Mouse (Mus musculus): ENCODE measurements at regions not wholly inside any gene's neighbourhood (a gene's known extent, or its start where the extent isn't known, plus 50 kb on each side); places are given as distances from the start of the nearest gene placed in this dataset.
"Not testable (repeated sequence)": the region's sequence is repeated elsewhere in the genome, so short reads cannot be mapped to it uniquely, and the experiment has no call there.

DNA sequence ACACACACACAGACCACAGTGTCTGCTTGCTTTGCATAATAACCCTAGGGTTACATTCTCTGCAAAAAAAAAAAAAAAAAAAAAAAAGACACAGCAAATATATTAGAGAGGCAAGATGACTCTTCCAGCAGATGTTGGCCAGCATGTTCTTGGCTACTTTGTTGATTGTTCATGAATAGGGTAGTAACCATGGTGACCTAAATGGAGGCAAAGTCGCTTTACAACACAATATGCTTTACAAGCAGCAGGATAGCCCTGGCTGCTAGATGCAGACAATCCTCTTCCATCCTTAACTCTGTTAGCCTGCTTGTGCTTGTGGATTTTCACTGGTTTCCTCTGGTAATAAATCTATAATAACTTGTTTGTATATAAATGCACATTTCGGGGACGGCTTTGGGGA is 292.5 kb upstream of the Oprm1 start:
- no peaks in the 10 kb centered on the region for H3K36me3 ChIP-seq
- no peaks in the 10 kb centered on the region for H3K27me3 ChIP-seq (ENCODE audit: insufficient read depth, poor library complexity, severe bottlenecking)
- H3K27ac ChIP-seq = no peak overlapping the region
- 68% methylated on average over 3 of the region's 3 CpGs for WGBS
- no peaks in the 10 kb centered on the region for H3K9me3 ChIP-seq
- no peak for DNase-seq (ENCODE audit: low spot score)
- no peak overlapping the region for H3K4me3 ChIP-seq
- H3K4me1 ChIP-seq = no peaks in the 10 kb centered on the region

DNA sequence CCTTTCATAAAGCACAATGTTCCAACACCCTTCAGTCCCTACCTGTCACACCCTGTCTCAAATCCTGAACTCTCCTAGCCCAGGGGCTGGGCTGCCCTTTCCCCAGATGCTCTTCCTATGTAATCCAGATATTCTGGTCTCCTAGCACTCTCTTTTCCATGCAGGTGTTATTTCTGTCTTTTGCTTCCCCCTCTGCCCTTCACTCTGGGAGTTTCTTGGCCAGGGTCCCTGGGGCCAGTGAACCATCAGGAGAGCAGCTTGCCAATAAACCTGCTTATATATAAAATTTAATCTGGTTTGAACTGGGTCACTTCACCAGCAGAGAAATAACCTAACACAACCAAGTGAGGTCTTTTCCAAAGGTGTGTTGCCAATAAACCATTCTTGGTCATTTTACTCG is 278.0 kb upstream of the Oprm1 start:
- Histone ChIP-seq H3K9me3 (no peaks in the 10 kb centered on the region), H3K4me1 (no peaks in the 10 kb centered on the region), H3K27me3 (ENCODE audit: insufficient read depth, poor library complexity, severe bottlenecking) (no peaks in the 10 kb centered on the region), H3K4me3 (no peak overlapping the region), H3K27ac (no peak overlapping the region), H3K36me3 (no peaks in the 10 kb centered on the region)
- no peak for DNase-seq (ENCODE audit: low spot score)
- 86% methylated on average over 1 of the region's 1 CpGs for WGBS

GRCm38 (mm10) chr10:6488605-6489004 is 269.7 kb upstream of the Oprm1 start:
- H3K9me3 ChIP-seq = no peaks in the 10 kb centered on the region
- H3K4me3 ChIP-seq = no peak overlapping the region
- no peaks in the 10 kb centered on the region for H3K27me3 ChIP-seq (ENCODE audit: insufficient read depth, poor library complexity, severe bottlenecking)
- no peak for DNase-seq (ENCODE audit: low spot score)
- no peaks in the 10 kb centered on the region for H3K36me3 ChIP-seq
- 54% methylated on average over 1 of the region's 1 CpGs for WGBS
- H3K27ac ChIP-seq = no peak overlapping the region
- H3K4me1 ChIP-seq = no peaks in the 10 kb centered on the region

DNA sequence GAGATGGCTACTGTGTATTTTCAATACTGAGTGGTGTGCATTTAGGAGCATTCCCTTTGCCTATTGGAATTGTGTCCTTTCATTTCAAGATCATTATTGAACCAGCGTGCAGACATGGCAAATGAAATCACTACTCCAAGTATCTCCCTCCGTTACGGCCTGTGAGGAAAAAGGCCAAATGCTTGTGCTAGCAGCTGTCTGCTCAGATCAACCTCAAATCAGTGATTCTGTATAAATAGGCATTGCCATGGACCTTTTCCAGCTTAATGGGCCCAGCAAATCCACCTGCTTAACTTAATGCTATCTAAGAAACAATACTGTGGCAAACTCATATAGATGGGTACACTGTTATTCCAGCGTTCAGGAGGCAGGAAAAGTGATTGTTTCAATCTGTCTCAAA is 265.6 kb upstream of the Oprm1 start:
- 83% methylated on average over 4 of the region's 4 CpGs for WGBS
- Histone ChIP-seq H3K4me3 (no peak overlapping the region), H3K4me1 (no peaks in the 10 kb centered on the region), H3K9me3 (no peaks in the 10 kb centered on the region), H3K27ac (no peak overlapping the region), H3K27me3 (ENCODE audit: insufficient read depth, poor library complexity, severe bottlenecking) (no peaks in the 10 kb centered on the region), H3K36me3 (no peaks in the 10 kb centered on the region)
- DNase-seq (ENCODE audit: low spot score) = no peak

GRCm38 (mm10) chr10:6495081-6495480 is 263.2 kb upstream of the Oprm1 start:
- 83% methylated on average over 3 of the region's 3 CpGs for WGBS
- no peaks in the 10 kb centered on the region for H3K4me1 ChIP-seq
- no peaks in the 10 kb centered on the region for H3K9me3 ChIP-seq
- no peak overlapping the region for H3K27ac ChIP-seq
- H3K36me3 ChIP-seq = no peaks in the 10 kb centered on the region
- no peak overlapping the region for H3K4me3 ChIP-seq
- DNase-seq (ENCODE audit: low spot score) = no peak
- H3K27me3 ChIP-seq (ENCODE audit: insufficient read depth, poor library complexity, severe bottlenecking) = no peaks in the 10 kb centered on the region

DNA sequence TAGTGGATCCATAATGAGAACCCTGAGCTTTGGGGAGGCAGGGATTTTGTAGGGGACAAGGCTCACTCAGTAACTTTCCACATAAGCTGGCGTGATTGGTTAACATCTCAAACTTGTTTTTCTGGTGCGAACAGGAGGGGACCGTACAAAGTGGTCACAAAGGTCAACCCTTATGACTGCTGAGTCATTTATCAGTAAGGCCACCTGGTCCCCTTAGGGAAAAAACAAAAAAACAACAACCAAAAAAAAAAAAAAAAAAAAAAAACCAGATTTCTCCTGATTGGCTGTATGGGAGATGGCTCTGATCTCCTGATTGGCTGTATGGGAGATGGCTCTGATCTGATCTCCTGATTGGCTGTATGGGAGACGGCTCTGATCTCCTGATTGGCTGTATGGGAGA is 244.0 kb upstream of the Oprm1 start:
- Histone ChIP-seq H3K9me3 (no peaks in the 10 kb centered on the region), H3K4me3 (no peak overlapping the region), H3K4me1 (no peaks in the 10 kb centered on the region), H3K36me3 (no peaks in the 10 kb centered on the region), H3K27ac (no peak overlapping the region), H3K27me3 (ENCODE audit: insufficient read depth, poor library complexity, severe bottlenecking) (no peaks in the 10 kb centered on the region)
- DNase-seq (ENCODE audit: low spot score) = no peak
- whole genome bisulfite sequencing = 83% methylated on average over 4 of the region's 4 CpGs

GRCm38 (mm10) chr10:6562516-6562915 is 195.8 kb upstream of the Oprm1 start:
- Histone ChIP-seq H3K4me3 (no peak overlapping the region), H3K27ac (no peak overlapping the region), H3K27me3 (ENCODE audit: insufficient read depth, poor library complexity, severe bottlenecking) (no peaks in the 10 kb centered on the region), H3K9me3 (no peaks in the 10 kb centered on the region), H3K36me3 (no peaks in the 10 kb centered on the region), H3K4me1 (no peaks in the 10 kb centered on the region)
- no peak for DNase-seq (ENCODE audit: low spot score)
- 78% methylated on average over 1 of the region's 1 CpGs for WGBS

GRCm38 (mm10) chr10:6578616-6579015 is 179.7 kb upstream of the Oprm1 start:
- Histone ChIP-seq H3K9me3 (no peaks in the 10 kb centered on the region), H3K4me1 (no peaks in the 10 kb centered on the region), H3K4me3 (no peak overlapping the region), H3K27ac (no peak overlapping the region), H3K27me3 (ENCODE audit: insufficient read depth, poor library complexity, severe bottlenecking) (no peaks in the 10 kb centered on the region), H3K36me3 (no peaks in the 10 kb centered on the region)
- no peak for DNase-seq (ENCODE audit: low spot score)

- not testable (repeated sequence) for DNase-seq (ENCODE audit: low spot score); H3K27me3 ChIP-seq (ENCODE audit: insufficient read depth, poor library complexity, severe bottlenecking); H3K36me3 ChIP-seq; H3K4me1 ChIP-seq; H3K4me3 ChIP-seq; H3K9me3 ChIP-seq; H3K27ac ChIP-seq
These were observed 172.5 kb upstream of the Oprm1 start for GRCm38 (mm10) chr10:6585821-6586220.

DNA sequence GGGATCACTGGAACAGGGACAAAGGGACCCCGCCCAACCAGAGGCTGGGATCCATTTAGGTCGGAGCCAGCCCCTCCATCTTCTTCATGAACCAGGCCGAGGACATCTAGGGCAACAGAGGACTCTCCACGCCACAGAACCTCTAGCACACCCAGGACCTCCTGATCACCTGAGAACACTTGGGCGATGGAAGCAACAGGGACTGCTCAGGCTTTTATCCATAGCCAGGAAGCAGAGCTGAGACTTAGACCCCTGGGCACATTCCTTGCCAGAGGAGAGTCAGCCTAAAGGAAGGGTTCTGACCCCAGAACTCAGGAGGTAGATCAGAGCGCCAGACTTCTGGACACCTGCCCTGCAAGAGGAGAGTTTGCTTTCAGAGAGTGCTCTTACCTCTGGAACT is 168.1 kb upstream of the Oprm1 start:
- H3K27me3 ChIP-seq (ENCODE audit: insufficient read depth, poor library complexity, severe bottlenecking) = no peaks in the 10 kb centered on the region
- H3K4me3 ChIP-seq = no peak overlapping the region
- no peak overlapping the region for H3K27ac ChIP-seq
- no peak for DNase-seq (ENCODE audit: low spot score)
- H3K4me1 ChIP-seq = no peaks in the 10 kb centered on the region
- H3K36me3 ChIP-seq = no peaks in the 10 kb centered on the region
- 0 out of 2 replicates have a peak, but pooled peaks cover 3% of the 10 kb centered on the region for H3K9me3 ChIP-seq
- 79% methylated on average over 6 of the region's 6 CpGs for WGBS

- no peaks in the 10 kb centered on the region for H3K36me3 ChIP-seq
- no peaks in the 10 kb centered on the region for H3K9me3 ChIP-seq
- no peaks in the 10 kb centered on the region for H3K27me3 ChIP-seq (ENCODE audit: insufficient read depth, poor library complexity, severe bottlenecking)
- H3K4me1 ChIP-seq = no peaks in the 10 kb centered on the region
- no peak overlapping the region for H3K4me3 ChIP-seq
- H3K27ac ChIP-seq = no peak overlapping the region
- no peak for DNase-seq (ENCODE audit: low spot score)
These were observed 161.1 kb upstream of the Oprm1 start for GRCm38 (mm10) chr10:6597256-6597655.

DNA sequence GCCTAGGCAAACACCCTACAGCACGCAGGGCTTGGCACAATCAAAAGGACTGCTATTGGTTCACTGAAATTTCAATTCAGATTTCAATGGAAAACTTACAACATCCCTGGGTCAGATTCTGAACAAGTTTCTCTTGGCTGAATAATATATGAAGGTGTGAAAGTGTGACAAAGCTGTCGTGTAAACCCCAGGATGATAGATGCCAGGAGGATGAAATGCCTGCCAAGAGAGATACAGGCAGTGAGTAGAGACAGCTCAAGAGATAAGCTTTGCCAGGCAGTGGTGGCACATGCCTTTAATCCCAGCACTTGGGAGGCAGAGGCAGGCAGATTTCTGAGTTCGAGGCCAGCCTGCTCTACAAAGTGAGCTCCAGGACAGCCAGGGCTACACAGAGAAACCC is 159.7 kb upstream of the Oprm1 start:
- H3K9me3 ChIP-seq; H3K4me1 ChIP-seq; H3K27me3 ChIP-seq (ENCODE audit: insufficient read depth, poor library complexity, severe bottlenecking); H3K36me3 ChIP-seq; DNase-seq (ENCODE audit: low spot score); H3K27ac ChIP-seq; H3K4me3 ChIP-seq: not testable (repeated sequence)
- 76% methylated on average over 3 of the region's 3 CpGs for WGBS

DNA sequence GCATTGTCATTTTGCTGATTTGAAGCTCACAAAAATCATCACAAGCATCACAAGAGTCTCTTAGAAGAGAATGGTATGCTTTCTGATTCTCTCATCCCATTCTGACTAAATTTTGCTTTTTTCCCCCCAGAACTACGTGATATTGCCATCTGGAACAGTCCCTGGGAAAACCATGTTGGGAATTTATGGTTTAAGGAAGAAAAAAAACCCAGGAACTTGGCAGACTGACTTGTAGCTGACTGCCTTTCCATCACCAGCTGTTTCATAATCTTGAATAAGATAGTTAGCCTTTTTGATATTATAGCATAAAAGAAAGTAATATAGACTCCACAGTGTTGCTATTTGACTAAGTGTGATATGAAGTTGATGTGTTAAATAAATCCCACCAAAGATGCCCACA is 110.7 kb upstream of the Oprm1 start:
- Histone ChIP-seq H3K4me3 (no peak overlapping the region), H3K4me1 (no peaks in the 10 kb centered on the region), H3K27me3 (ENCODE audit: insufficient read depth, poor library complexity, severe bottlenecking) (no peaks in the 10 kb centered on the region), H3K27ac (no peak overlapping the region), H3K36me3 (no peaks in the 10 kb centered on the region), H3K9me3 (no peaks in the 10 kb centered on the region)
- no peak for DNase-seq (ENCODE audit: low spot score)
- WGBS = 28% methylated on average over 1 of the region's 1 CpGs

GRCm38 (mm10) chr10:6685308-6686080 is 72.8 kb upstream of the Oprm1 start:
- no peaks in the 10 kb centered on the region for H3K9me3 ChIP-seq
- no peaks in the 10 kb centered on the region for H3K4me1 ChIP-seq
- H3K36me3 ChIP-seq = no peaks in the 10 kb centered on the region
- WGBS = 83% methylated on average over 11 of the region's 11 CpGs
- DNase-seq (ENCODE audit: low spot score) = no peak
- no peak overlapping the region for H3K27ac ChIP-seq
- no peaks in the 10 kb centered on the region for H3K27me3 ChIP-seq (ENCODE audit: insufficient read depth, poor library complexity, severe bottlenecking)
- H3K4me3 ChIP-seq = no peak overlapping the region
